Mouse (Mus musculus): Measurements from ENCODE around the gene Gusb. TPM values are rescaled to one million over a fixed set of nuclear protein-coding genes. Genes with fewer than 3 reads are reported as not detected.
A peak's percentile ranks its signal among the peaks of the same experiment; 100 is the strongest.

Gusb gene
- total and polyA plus RNA-seq, 2 experiments from 2014 or later = 27.8 to 31.4 TPM

DNA sequence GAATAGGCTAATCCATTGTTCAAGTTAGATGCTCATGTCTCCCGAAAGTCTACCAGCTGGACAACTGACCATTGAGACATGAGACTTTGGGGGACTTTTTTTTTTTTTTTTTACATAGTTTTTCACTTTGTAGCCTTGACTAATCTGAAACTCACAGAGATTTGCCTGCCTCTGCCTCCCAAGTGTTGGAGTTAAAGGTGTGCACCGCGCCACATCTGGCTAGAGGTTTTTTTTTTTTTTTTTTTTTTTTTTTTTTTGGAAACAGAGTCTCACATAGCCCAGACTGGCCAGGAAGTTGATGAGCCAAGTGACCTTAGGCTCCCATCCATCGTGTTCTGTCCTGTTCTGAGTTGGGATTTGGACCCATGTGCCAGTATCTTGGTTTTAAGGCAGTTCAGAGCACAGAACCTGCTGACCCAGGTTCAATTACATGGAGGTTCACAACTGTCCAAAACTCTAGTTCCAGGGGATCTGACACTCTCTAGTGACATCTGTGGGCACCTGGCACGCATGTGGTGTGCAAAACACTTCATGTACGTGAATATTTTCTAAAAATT, 5.3 kb upstream of the Gusb start:
- DNase-seq (ENCODE audit: low spot score) = no peak
- ATAC-seq (ENCODE audit: insufficient read depth, low read depth) = no peak
- H3K4me1 ChIP-seq (ENCODE audit: control insufficient read depth, insufficient read depth) = peaks cover 4% of the 10 kb centered on the region; the same call in 1 of the 2 replicates

DNA sequence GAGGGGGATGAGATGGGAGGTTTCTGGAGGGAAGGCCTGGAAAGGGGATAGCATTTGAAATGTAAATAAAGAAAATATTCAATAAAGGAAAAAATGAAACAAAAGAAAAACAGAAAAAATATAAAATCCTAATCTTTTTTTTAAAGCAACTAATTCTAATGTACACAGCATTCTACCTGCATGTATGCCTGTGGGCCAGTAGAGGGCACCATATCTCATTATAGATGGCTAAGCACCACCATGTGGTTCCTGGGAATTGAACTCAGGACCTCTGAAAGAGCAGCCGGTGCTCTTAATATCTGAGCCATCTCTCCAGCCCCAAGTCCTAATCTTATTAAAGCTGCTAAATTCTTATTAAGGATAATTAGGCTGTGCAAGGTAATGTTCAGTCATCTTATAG, 4.5 kb upstream of the Gusb start:
- Histone ChIP-seq H3K9ac (replicated peaks; ENCODE audit: low read depth, low read length) (no peak overlapping the region), H3K36me3 (replicated peaks; ENCODE audit: control insufficient read depth, insufficient read depth, low read length) (peaks cover 12% of the 10 kb centered on the region), H3K4me2 (ENCODE audit: low read depth, low read length) (no peak overlapping the region), H3K27me3 (ENCODE audit: control insufficient read depth, insufficient read depth, low read length) (no peaks in the 10 kb centered on the region), H3K9me3 (replicated peaks; ENCODE audit: control insufficient read depth, low read length) (peaks cover 8% of the 10 kb centered on the region; the same call in 1 of the 2 replicates), H3K4me1 (ENCODE audit: control insufficient read depth, insufficient read depth) (peaks cover 5% of the 10 kb centered on the region; the same call in 1 of the 2 replicates), H3K27ac (ENCODE audit: low read depth) (no peak overlapping the region), H3K4me3 (ENCODE audit: low read depth, low read length) (no peak overlapping the region)
- 82% methylated on average over 1 of the region's 1 CpGs for WGBS
- no peak for ATAC-seq (ENCODE audit: insufficient read depth, low read depth)
- TF ChIP-seq CTCF (IDR thresholded peaks at IDR 0.05; ENCODE audit: low read depth) = peak; percentile 28; the same call in 1 of the 2 replicates
- no peak for TF ChIP-seq EP300 (IDR thresholded peaks at IDR 0.05; ENCODE audit: low read depth)
- no peak for DNase-seq (ENCODE audit: low spot score)

More for the DNA sequence above, 5.3 kb upstream of the Gusb start:
- Histone ChIP-seq H3K4me2 (ENCODE audit: low read depth, low read length) (no peak overlapping the region), H3K27me3 (ENCODE audit: control insufficient read depth, insufficient read depth, low read length) (no peaks in the 10 kb centered on the region), H3K9ac (replicated peaks; ENCODE audit: low read depth, low read length) (no peak overlapping the region), H3K9me3 (replicated peaks; ENCODE audit: control insufficient read depth, low read length) (peaks cover 8% of the 10 kb centered on the region; the same call in 1 of the 2 replicates), H3K27ac (ENCODE audit: low read depth) (no peak overlapping the region), H3K36me3 (replicated peaks; ENCODE audit: control insufficient read depth, insufficient read depth, low read length) (peaks cover 16% of the 10 kb centered on the region), H3K4me3 (ENCODE audit: low read depth, low read length) (no peak overlapping the region)
- TF ChIP-seq CTCF (IDR thresholded peaks at IDR 0.05; ENCODE audit: low read depth) (no peak), EP300 (IDR thresholded peaks at IDR 0.05; ENCODE audit: low read depth) (no peak)
- 74% methylated on average over 6 of the region's 6 CpGs for WGBS

DNA sequence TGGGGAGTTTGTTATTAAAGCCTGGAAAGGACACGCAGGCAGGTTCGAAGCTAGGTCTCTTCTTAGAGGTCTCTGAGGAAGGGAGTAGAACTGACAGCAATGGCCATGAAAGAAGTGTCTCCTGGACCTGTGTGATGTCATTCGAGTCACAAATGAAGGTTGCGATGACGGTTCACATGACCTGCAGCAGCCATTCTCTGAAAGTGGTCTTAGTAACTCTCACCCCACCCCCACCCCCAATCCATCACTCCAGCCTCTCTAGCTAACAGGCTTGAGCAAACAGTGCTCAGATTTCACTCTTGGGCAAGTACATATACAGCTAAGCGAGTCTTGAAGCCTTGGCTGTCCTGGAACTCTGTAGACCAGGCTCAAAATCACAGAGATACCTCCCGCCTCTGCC, 380 bp upstream of the Gusb start:
- 44% methylated on average over 7 of the region's 7 CpGs for WGBS
- Histone ChIP-seq H3K36me3 (replicated peaks; ENCODE audit: control insufficient read depth, insufficient read depth, low read length) (no peaks in the 10 kb centered on the region), H3K4me3 (ENCODE audit: low read depth, low read length) (peak overlapping the region; percentile 64), H3K9me3 (replicated peaks; ENCODE audit: control insufficient read depth, low read length) (no peaks in the 10 kb centered on the region; the same call in 1 of the 2 replicates), H3K4me2 (ENCODE audit: low read depth, low read length) (peak overlapping the region; percentile 65), H3K4me1 (ENCODE audit: control insufficient read depth, insufficient read depth) (peaks cover 5% of the 10 kb centered on the region; the same call in 1 of the 2 replicates), H3K27me3 (ENCODE audit: control insufficient read depth, insufficient read depth, low read length) (no peaks in the 10 kb centered on the region), H3K9ac (replicated peaks; ENCODE audit: low read depth, low read length) (peak overlapping the region; percentile 59), H3K27ac (ENCODE audit: low read depth) (peak overlapping the region; percentile 68)
- DNase-seq (ENCODE audit: low spot score) (no peak), ATAC-seq (ENCODE audit: insufficient read depth, low read depth) (no peak)
- TF ChIP-seq EP300 (IDR thresholded peaks at IDR 0.05; ENCODE audit: low read depth) = no peak
- TF ChIP-seq CTCF (IDR thresholded peaks at IDR 0.05; ENCODE audit: low read depth) = no peak

DNA sequence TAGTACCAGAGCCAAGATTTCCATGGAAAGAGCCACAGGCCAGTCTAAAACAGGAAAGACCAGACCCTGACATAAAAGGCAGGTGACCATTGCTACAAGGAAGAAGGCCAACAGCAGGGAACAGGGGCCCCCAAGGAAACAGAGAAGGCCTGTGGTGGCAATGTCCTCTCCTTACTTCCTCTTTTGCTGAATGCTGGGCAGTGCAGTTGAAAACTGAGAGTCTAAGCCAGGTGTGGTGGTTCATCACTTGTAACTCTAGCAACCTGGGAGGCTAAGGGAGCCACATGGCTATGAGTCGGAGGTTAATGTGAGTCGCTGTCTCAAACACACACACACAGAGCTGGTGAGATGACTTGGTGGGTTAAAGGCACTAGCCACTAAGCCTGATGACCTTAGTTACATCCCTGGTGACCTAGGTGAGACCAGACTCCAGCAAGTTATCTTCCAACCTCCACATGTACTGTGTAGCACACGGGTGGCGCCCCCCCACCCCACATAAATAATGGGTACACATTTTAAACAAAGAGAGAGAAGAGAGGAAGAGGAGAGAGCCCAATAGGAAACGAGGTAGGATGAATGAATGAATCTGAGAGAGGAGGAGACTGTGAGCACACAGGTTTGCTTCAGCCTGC, 1.4 kb downstream of the Gusb start:
- peak overlapping the region; percentile 65 for H3K4me2 ChIP-seq (ENCODE audit: low read depth, low read length)
- H3K9me3 ChIP-seq (replicated peaks; ENCODE audit: control insufficient read depth, low read length) = no peaks in the 10 kb centered on the region; the same call in 1 of the 2 replicates
- H3K27ac ChIP-seq (ENCODE audit: low read depth) = no peak overlapping the region
- no peak for ATAC-seq (ENCODE audit: insufficient read depth, low read depth)
- H3K9ac ChIP-seq (replicated peaks; ENCODE audit: low read depth, low read length) = no peak overlapping the region
- DNase-seq (ENCODE audit: low spot score) = no peak
- 61% methylated on average over 5 of the region's 5 CpGs for WGBS
- H3K4me1 ChIP-seq (ENCODE audit: control insufficient read depth, insufficient read depth) = peaks cover 5% of the 10 kb centered on the region; the same call in 1 of the 2 replicates
- H3K4me3 ChIP-seq (ENCODE audit: low read depth, low read length) = peak overlapping the region; percentile 64
- H3K36me3 ChIP-seq (replicated peaks; ENCODE audit: control insufficient read depth, insufficient read depth, low read length) = peaks cover 4% of the 10 kb centered on the region; the same call in 1 of the 2 replicates
- no peak for TF ChIP-seq CTCF (IDR thresholded peaks at IDR 0.05; ENCODE audit: low read depth)
- TF ChIP-seq EP300 (IDR thresholded peaks at IDR 0.05; ENCODE audit: low read depth) = no peak
- H3K27me3 ChIP-seq (ENCODE audit: control insufficient read depth, insufficient read depth, low read length) = no peaks in the 10 kb centered on the region

DNA sequence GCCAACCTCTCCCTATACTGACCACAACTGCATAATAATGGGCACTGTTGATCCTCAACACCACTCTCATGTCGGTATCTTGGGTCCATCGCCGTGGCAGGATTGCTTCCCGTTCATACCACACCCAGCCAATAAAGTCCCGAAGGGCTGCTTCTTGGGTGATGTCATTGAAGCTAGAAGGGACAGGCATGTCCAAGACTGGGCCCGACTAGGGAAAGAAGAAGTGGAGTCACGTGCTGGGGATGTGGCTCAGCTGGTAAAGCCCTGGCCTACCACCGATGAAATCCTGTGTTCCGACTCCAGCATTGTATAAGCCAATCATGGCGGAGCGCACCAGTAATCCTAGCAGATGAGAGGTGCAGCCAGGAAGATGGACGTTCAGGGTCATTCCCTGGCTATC, 2.1 kb downstream of the Gusb start:
- Histone ChIP-seq H3K4me3 (ENCODE audit: low read depth, low read length) (no peak overlapping the region), H3K4me2 (ENCODE audit: low read depth, low read length) (no peak overlapping the region)
- DNase-seq (ENCODE audit: low spot score) = no peak

More for the DNA sequence above, 2.1 kb downstream of the Gusb start:
- no peak for ATAC-seq (ENCODE audit: insufficient read depth, low read depth)
- Histone ChIP-seq H3K36me3 (replicated peaks; ENCODE audit: control insufficient read depth, insufficient read depth, low read length) (peaks cover 4% of the 10 kb centered on the region; the same call in 1 of the 2 replicates), H3K27me3 (ENCODE audit: control insufficient read depth, insufficient read depth, low read length) (no peaks in the 10 kb centered on the region), H3K27ac (ENCODE audit: low read depth) (no peak overlapping the region), H3K9me3 (replicated peaks; ENCODE audit: control insufficient read depth, low read length) (no peaks in the 10 kb centered on the region), H3K4me1 (ENCODE audit: control insufficient read depth, insufficient read depth) (peaks cover 5% of the 10 kb centered on the region; the same call in 1 of the 2 replicates), H3K9ac (replicated peaks; ENCODE audit: low read depth, low read length) (no peak overlapping the region)
- TF ChIP-seq EP300 (IDR thresholded peaks at IDR 0.05; ENCODE audit: low read depth) = no peak
- no peak for TF ChIP-seq CTCF (IDR thresholded peaks at IDR 0.05; ENCODE audit: low read depth)
- WGBS = 88% methylated on average over 12 of the region's 12 CpGs

All from heart, postnatal 0 days (tissue).